Mouse (Mus musculus) kidney, postnatal 10 days (tissue): ENCODE measurements around the gene Zfp831.

Experiments used
- DNase-seq: peaks from one replicate; pipeline ENCODE4 v3.0.0; 2021; ENCODE audit warnings: mixed read lengths

Gene Zfp831

GRCm38 (mm10) chr2:174652864-174653263 lies 9.5 kb downstream of the Zfp831 start:
- DNase-seq: no peak

GRCm38 (mm10) chr2:174655341-174655740 lies 12.0 kb downstream of the Zfp831 start:
- DNase-seq: no peak

DNA sequence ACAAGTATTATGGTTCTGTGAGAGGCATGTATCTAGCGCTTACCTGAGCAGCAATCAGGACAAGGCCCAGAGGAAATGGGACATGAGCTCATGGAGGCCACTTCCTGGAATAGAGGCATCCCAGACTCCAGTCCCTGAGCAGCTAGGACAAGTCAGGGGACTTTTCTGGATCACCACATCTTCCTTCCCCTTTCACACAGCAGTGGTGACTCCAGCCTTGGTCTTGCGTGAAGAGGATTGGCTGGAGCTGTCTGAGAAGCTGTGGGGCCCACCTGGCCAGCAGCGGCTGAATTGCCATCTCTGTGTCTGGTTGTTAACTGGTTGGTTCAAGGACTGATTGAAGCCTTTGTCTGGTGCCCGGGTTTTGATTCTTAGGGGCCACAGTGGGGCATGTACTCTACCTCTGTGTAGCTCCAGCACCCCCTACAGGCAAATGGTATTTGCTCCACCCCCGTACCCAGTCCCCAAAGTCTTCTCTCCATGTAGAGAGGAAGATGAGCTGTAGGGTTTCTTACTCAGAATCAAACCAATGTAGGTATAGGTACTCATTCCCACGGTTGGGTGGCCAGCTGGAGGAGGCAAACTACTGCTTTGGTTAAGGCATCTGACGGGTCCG lies 15.0 kb downstream of the Zfp831 start:
- DNase-seq: no peak

DNA sequence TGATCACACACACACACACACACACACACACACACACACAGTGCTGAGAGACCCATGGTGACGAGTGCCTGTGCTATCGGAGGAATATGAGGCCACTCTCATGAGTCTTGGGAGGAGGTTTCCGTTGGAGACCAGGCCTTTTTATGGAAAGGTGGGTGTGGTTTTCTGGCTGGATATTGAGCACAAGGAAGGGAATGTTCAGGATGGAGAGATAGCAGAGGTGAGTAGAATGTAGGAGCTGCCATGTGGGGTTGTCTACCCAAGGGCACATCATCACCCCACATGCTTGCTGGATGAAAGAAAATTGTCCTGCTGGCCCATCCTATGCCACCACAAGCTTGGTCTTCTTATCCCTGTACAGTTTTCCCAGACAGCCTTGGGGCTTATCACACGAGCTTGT lies 16.5 kb downstream of the Zfp831 start:
- DNase-seq: no peak

- no peak for DNase-seq
Measured at GRCm38 (mm10) chr2:174660321-174660720, 17.0 kb downstream of the Zfp831 start.

DNA sequence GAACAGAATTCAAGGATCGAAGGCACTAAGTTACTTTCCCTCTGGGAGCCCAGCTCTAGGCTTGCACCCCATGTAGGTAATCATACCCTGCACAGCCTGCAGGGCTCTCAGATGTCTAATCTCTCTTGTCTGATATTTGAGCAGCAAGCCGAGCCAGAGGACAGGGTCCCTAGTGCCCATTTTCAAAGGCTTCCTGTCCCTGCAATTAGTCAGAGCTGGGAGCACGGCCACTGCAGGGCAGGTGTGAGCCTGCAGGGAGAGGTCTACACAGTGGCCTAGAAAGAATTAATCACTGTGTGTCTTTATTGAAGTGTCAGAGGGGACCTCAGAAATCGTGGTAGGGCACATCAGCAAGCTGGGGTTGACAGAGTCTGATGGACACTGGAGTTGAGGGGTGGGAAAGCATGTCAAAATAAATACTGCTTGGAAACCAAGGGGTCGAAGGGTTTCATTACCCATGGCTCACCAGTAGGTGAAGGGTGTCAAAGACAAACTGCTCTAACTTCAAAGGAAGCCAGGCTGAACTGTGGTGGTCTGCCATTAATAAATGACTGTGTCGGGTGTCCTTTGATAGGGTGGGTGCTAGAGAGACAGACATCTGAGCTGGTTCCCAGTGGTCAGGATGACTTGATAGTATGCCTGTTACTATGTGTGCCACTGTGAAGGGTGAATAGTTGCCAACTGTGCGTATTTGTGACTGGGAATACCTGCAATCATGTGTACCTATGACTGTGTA lies 18.3 kb downstream of the Zfp831 start:
- no peak for DNase-seq

DNA sequence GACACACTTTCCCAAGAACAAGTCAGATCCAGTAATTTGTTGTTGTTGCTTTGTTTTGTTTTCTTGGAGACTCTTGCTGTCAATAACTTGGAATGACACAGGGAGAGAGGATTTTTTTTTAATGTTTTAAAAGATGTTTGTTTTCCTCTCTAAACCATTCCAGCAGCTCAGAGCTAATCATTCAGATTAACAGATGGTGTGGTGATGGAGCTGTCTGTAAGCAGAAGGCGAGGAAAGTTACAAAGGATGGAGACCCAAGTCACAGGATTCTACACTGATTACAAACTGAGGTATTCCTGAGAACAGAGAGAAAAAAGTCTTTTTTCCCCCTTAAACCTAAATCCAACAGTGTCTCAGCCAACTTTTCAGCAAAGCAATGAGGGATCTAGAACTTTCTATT lies 19.3 kb downstream of the Zfp831 start:
- no peak for DNase-seq

DNA sequence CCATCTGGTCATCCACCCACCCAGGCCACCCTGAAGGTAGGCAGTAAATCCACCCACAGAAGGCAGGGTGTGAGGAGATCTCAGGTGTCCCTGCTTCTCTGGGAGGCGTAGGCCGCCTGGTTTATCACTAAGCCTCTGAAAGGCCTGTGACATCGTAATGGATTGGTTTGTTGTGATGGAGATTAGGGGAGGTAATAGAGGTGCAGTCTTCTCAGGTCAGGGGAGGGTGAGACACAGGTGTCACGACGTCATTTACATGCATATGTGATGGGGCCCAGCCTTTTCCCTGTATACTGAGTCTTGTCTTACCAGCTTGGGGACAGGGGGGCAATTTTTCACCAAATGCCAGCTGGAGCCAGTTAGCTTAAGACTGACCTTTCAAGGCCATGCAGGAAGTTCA lies 22.1 kb downstream of the Zfp831 start:
- DNase-seq: no peak

- no peak for DNase-seq
Measured at GRCm38 (mm10) chr2:174668806-174669205, 25.5 kb downstream of the Zfp831 start.

DNA sequence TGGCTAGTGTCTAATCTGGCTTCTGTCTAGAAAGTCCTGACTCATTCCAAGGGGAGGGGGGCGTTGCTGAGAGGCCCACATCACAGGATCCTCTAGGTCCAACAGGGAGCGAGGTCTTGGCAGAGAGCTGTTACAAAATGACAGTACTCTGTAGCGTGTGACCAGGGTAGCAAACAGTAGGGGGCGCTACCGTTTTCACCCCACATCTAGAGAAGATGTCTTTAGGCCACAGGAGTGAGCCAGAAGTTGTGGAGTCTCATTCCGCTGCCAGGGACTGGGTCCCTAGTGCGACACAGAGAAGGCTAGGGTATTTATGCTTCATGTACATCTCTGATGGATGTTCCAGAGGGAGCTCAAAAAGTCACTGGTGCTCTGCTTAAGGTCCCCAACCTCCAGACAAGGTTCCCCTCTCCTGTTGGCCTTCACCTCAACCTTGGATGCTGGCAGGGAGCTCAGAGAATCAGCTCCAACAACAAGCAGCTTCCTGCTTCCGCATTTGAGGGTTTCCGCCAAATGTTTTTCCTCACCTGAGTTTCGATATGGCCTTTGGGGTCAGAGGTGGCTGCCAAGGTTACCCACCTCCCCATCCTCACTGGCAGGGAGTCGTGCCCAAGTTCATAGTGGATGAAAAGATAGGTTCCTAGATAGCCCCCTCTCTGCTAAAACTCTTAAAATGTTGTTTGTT lies 29.3 kb downstream of the Zfp831 start:
- DNase-seq: peak; percentile 38

DNA sequence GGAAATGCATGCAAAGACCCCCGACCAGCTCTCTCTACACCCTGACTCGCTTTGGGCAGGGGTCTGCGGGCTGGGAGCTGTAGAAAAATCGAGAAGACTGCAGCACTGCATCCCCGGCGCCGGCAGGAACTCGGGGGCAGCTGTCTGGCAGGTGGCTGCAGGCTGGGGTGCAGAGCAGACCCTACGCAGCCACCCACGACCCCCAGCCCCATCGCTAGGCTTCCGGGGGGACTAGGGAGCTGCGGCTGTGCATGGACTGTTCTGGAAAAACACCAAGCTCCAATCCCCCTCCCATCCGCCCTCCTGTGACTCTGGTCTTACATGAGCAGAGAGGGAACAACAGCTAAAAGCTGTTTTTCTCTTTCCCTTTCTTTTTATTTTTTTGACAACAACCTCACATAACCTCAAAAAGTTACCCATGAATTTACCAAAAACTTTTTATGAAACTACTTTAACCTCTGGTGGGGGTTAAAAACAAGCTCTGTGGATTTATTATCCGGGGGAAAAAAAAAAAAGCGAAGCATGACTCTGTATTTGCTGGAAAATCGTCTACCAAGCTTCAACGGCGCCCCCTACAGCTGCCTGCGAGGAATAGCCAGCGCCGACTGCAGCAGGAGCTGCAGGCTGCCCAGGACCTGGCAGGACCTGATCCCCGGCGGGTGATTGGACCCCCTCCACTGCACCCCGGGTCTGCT lies 30.4 kb downstream of the Zfp831 start:
- peak; percentile 96 for DNase-seq

DNA sequence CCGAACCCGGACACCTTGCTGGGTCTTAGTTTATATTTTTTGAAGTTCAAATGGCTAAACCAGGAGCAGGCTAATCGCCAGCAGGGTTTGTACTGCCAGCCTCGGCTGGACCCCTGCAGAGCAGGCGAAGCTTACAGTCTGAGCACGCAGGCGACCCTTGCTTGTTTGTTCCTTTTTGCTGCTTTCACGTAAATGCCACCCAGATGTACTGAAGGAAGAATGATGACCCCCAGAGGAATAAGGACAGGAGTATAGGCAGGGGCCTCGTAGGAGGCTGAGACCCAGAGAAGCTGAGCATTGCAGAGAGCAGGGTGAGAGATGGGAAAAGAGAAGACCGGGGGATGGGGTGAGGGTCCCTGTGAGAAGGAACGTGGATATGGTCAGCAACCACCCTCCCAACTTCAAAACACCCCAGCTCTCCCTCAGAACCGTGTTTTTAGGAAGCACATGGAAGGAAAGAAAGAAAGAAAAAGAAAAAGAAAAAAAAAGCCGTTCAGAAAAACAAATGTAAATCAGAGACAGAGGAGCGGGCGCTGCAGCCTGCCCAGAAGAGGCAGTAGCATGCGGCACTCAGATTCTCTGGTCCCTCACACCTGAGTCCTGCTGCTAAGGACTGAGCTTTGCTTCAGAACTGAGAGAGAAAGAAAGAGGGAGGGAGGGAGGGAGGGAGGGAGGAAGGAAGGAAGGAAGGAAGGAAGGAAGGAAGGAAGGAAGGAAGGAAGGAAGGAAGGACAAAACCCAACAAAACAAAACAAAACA lies 31.1 kb downstream of the Zfp831 start:
- peak; percentile 22 for DNase-seq

- peak; percentile 87 for DNase-seq
Measured at GRCm38 (mm10) chr2:174675642-174676041, 32.3 kb downstream of the Zfp831 start.

DNA sequence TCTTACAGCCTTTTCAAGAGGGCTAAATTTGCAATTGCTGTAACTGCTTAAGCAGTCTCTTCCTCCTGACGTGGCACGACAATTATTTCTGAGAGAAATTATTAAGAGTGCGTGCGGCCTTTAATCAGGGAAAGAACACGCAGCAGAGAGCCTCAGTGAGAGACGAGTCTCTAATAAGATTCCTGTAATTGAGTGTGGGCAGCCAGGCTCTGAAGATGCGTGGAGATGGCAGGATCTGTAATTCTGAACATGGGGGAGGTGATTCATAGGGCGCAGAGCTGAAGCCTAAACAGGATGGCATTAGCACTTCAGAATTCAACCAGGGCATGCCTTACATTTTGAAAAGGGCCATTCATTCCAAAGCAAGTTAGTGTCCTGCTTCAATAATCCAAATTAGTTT lies 58.0 kb downstream of the Zfp831 start:
- no peak for DNase-seq

DNA sequence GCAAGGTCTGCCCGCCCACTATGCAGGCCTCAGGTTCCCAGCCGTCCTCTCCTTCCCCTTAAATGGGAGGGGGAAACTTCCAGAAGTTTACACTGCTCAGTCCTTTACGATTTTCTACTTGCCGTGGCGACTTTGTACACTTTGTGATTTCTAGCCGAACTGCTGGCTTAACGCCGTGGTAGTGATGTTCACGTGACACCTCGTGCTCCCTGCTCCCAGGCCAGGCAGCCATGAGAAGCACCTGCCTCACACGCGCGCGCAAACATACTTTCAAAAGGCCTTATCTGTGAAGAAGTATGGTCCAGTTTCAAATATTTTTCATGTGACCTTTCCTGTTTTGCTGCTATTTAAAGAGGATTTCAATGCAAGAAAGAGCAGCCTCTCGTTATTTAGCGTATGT lies 63.8 kb downstream of the Zfp831 start:
- DNase-seq: no peak

DNA sequence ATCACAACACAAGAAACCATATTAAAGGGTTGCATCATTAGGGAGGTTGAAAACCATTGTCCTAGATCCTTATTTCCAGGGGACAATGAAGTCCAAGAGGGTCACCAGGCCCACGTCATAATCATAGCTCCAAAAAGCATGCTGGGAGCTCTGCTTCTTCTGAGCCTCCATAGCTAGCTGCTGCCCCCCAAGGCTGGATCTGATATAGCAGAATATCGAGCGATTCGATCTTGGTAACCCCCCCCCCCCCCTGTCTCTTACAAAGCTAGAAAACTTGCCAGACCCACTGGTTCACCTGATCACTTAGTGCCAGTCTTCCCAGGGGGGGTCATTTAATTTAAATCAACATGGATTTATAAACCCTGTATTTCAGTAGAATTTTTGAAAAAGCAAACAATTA lies 65.3 kb downstream of the Zfp831 start:
- DNase-seq: no peak

- DNase-seq: no peak
Measured at GRCm38 (mm10) chr2:174710185-174710584, 66.9 kb downstream of the Zfp831 start.

- DNase-seq: no peak
Measured at GRCm38 (mm10) chr2:174712043-174712442, 68.7 kb downstream of the Zfp831 start.

DNA sequence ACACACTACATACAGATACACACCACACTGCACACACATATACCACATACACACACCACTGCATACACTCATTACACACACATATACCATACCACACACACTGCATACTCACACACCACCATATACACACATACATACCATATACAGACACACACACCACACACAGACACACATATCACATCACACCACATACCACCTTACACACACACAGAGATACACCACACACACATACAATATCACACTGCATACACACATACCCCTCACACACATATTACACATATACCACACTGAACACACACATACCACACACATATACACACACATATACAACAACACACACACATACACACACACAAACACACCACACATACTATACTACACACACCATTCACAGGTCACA lies 72.6 kb downstream of the Zfp831 start:
- DNase-seq: no peak

GRCm38 (mm10) chr2:174717857-174718256 lies 74.5 kb downstream of the Zfp831 start:
- DNase-seq: no peak

- DNase-seq: no peak
Measured at GRCm38 (mm10) chr2:174727114-174727823, 83.9 kb downstream of the Zfp831 start.

DNA sequence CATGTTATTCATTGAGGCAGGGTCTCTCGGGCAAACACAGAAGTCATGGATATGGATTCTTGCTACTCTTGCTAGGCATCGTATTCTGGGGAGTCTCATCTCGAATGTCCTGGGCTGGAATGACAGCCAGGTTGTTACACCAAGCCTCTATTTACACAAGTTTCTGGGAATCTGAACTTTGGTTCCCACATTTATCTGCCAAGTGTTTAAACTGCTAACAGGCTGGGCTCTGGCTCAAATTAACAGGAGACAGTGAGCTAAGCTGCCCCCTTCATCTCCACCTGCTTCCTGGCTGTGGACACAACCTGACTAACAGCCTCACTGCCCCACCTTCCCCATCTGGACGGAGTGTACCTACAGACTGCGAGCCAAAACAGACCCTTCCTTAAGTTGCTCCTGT lies 88.6 kb downstream of the Zfp831 start:
- DNase-seq: no peak
